Mouse (Mus musculus): ENCODE results near the gene Dnah3.

Dnah3 gene

DNA sequence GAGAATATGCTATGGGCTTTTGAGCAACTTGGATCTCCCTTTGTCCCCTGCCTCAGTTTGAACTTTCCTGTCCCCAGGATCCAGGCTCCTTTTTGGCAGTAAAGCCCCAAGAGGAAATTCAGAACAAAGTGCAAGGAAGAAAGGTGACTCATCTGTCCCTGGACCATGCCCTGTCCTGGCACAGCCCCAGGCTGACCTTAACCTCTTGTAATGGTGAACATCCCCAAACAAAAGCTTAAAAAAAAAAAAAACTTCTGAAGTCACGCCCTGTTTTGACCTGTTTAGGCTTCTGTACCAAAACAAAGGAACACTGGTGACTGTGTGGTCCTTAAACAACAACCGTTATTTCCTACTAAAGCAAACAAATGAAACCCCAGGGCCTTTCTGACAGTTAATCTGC is 153.5 kb downstream of the Dnah3 start:
- DNase-seq (ENCODE audit: low spot score in 2 of 2), result peak in 1 of 2 experiments; percentile 40

GRCm38 (mm10) chr7:119937036-119937435 is 158.0 kb downstream of the Dnah3 start:
- no peak for DNase-seq (ENCODE audit: low spot score in 2 of 2)

- DNase-seq (ENCODE audit: low spot score in 2 of 2), result no peak
Measured at GRCm38 (mm10) chr7:119936321-119936720, 158.8 kb downstream of the Dnah3 start.

- DNase-seq (ENCODE audit: low spot score in 2 of 2), result peak in 1 of 2 experiments; percentile 10
Measured at GRCm38 (mm10) chr7:119928783-119929440, 166.2 kb downstream of the Dnah3 start.

DNA sequence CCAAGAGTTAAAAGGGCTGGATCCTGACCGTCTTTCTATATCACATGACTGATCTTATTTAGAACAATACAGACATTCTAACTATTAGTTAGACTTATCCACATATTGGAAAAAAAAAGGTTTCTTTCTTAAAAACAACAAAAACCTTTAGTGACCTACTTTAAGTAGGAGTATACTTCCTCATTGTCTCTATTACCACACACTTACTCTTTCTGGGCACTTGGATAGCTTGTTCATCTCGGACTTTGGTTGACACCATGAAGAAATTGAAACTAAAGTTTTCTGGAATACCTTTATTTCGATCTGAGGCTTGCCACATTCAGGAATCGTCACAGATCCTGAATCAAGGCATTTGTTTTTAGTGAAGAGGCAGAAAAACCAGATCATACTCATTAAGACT is 174.0 kb downstream of the Dnah3 start:
- no peak for DNase-seq (ENCODE audit: low spot score in 2 of 2)

GRCm38 (mm10) chr7:119920457-119920856 is 174.6 kb downstream of the Dnah3 start:
- no peak for DNase-seq (ENCODE audit: low spot score in 2 of 2)

- no peak for DNase-seq (ENCODE audit: low spot score in 2 of 2)
Measured at GRCm38 (mm10) chr7:119911727-119912126, 183.4 kb downstream of the Dnah3 start.

DNA sequence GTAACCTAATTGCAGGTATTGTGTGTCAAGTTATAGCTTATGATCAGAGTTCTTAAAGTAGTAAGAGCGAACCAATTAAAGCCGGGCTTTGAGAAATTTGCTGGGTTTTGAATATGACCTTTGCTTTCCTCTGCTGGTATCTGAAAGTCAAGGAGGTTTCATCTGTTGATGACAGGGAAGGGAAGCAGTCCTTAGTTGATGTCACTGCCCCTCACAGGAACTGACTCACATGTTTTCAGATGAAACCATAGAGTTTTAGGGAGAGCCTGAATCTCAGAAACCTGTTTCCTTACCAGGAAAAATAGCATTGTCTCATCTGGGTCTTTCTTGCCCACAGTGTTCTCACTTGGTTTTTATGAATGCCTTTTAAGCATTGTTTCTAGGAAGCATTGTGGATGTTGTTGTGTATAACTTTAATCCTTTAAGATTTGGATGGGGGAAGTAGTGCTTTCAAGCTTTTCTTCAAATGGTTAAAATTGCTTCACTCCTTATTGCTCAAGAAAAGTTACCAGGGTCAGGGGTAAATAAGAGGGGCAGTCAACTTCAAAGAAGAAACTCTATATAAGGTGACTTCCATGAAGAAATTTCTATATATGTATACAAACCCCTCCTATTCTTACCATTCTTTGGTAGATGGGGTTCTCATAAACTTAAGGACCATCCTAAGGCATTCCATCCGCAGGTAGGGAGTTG is 188.4 kb downstream of the Dnah3 start:
- DNase-seq (ENCODE audit: low spot score in 2 of 2), result no peak

GRCm38 (mm10) chr7:119899386-119900057 is 195.6 kb downstream of the Dnah3 start:
- DNase-seq (ENCODE audit: low spot score in 2 of 2), result no peak

DNA sequence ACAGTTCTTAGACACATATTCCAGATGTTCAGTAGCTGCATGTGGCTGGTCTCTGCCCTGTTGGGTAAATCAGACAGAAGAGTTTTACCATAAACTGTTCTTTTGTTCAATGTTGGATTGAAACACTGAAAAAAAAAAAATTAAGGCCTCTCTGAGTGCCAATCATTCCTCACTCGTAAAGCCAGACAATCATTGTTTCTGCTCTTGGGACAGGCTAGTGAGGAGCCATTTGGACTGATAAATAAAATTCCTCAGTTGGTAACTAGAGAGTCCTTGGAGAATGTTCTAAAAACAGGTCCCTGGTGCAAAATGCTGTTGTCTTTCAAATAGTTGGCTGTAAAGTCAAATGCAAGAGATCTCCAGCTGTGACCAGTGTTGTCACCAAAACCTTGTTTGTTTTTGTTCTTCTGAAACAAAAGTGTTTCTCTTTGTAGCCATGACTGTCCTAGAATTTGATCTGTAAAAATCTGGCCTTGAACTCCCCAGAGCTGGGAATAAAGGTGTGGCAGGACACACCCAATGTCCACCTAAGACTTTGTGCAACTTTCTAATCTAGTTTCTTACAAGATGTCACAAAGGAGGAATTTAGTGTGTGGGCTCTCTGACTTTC is 196.7 kb downstream of the Dnah3 start:
- no peak for DNase-seq (ENCODE audit: low spot score in 2 of 2)

DNA sequence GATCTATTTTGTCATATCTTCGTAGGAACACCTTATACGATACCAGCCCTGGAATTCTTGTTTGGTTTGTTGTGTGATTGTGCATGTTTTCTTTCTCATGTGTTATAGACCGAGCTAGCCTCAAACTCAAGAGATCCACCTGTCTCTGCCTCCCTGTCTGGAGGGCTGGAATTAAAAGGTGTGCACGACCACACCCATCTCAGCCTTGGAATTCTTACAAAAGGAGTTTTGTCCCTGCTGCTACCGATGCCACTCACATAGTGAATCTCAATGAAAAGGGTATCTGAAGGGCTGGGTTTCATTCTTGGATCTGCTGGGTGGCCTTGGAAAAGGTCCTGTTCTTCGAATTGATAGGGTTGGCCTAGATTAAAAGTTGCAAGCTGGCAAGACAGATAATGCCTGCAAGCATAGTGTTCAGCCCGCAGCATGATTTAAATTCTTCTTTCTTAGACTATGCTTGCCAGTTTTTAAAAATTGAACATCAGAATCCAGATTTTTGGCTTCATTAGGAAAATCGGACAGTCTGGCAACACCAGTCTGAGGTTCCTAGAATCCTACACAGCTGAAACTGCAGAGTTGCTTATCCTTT is 197.5 kb downstream of the Dnah3 start:
- no peak for DNase-seq (ENCODE audit: low spot score in 2 of 2)

GRCm38 (mm10) chr7:119895639-119896512 is 199.2 kb downstream of the Dnah3 start, which contains the start of the genes Lyrm1 and Dcun1d3:
Gene Lyrm1, plus strand, starts transcription at chr7:119895861.
Gene Dcun1d3, minus strand, starts transcription at chr7:119896298.
- peak; percentile 97 to 98 for DNase-seq (ENCODE audit: low spot score in 2 of 2)

DNA sequence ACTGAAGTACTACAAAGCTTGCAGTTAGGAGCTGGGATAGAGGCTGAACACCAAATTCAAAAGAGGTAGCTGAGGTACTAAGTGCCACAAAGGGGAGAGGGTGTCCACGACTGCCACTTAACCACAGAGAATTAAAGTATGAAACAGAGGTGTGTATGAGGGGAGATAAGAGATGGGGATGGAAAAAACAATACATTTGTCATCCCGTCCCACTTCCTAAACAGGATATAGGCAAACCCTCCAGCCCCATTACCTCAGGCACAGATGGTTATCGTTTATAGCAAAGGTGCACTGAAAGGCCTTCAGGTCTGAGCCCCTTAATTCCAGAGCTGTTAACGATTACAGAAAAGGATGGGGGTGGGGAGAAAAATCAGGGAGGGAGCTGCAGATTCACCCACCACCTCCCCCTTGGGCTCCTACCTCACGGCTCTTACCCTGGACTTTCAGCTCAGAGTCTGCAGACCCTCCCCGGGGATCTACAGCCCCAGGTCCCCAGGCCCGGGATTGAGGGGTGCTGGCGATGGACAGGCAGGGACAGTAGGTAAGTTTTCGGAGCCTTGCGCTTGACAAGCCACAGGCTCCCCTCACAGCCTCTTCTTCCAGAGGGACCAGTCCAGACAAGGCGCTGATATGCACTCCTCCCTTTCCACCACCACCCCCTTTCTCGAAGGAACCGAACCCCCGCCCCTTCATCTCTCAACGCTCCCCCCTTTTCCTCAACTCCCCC is 200.1 kb downstream of the Dnah3 start:
- DNase-seq (ENCODE audit: low spot score in 2 of 2), result no peak

DNA sequence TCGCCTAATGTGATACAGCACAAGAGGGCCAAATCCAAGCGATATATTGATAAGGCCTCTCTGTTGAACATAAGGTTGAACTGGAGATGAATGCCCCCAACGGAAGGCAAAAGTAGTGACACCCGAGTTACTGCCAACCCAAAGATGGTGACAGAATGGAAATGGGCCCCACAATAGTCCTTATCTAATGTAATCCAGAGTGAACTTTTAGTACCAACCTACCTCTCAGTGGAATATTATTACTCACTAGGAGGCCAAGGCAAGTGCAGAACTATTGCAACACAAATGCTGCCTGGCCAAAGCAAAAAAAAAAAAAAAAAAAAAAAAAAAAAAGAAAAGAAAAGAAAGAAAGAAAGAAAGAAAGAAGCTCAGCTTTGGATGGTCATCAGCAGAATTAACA is 202.3 kb downstream of the Dnah3 start:
- DNase-seq (ENCODE audit: low spot score in 2 of 2), result no peak

- DNase-seq (ENCODE audit: low spot score in 2 of 2), result no peak
Measured at GRCm38 (mm10) chr7:119892198-119892597, 202.9 kb downstream of the Dnah3 start.

- no peak for DNase-seq (ENCODE audit: low spot score in 2 of 2)
Measured at GRCm38 (mm10) chr7:119887887-119888286, 207.2 kb downstream of the Dnah3 start.

DNA sequence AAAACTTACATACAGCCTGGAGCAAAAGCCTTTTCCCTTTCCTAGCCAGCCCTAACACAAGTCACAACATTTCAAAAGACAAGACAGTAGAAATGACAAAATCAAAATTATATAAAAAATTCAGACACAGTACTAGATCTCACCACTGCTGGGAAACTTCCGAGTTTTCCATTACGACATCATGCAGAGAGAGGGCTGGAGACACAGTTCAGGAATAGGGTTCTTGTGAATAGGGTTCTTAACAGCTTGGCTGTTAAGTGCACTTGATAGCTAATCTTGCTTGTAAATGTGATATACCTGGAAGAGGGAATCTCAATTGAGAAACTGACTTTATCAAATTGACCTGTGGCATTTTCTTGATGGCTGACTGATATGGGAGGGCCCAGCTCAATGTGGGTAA is 213.9 kb downstream of the Dnah3 start:
- DNase-seq (ENCODE audit: low spot score in 2 of 2), result no peak

GRCm38 (mm10) chr7:119880345-119880744 is 214.7 kb downstream of the Dnah3 start:
- peak in 1 of 2 experiments; percentile 63 for DNase-seq (ENCODE audit: low spot score in 2 of 2)

GRCm38 (mm10) chr7:119879171-119879570 is 215.9 kb downstream of the Dnah3 start:
- no peak for DNase-seq (ENCODE audit: low spot score in 2 of 2)

- no peak for DNase-seq (ENCODE audit: low spot score in 2 of 2)
Measured at GRCm38 (mm10) chr7:119875776-119876440, 219.2 kb downstream of the Dnah3 start.

All from urinary bladder, postnatal 36 days (tissue).